Mouse (Mus musculus): ENCODE data around the gene Gm45753.

GRCm38 (mm10) chr8:45269056-45269455 lies 39.2 kb downstream of the Gm45753 start:
- TF ChIP-seq CTCF (IDR thresholded peaks at IDR 0.05; ENCODE audit: control insufficient read depth, insufficient read depth, insufficient replicate concordance, low read depth, low read length) (no peak), POLR2A (IDR thresholded peaks at IDR 0.05; ENCODE audit: control insufficient read depth, low read depth, low read length) (no peak)

All from testis, adult 2 months (tissue).